Mouse (Mus musculus): ENCODE results near the gene Tmod1. TPM values are rescaled to one million over a fixed set of nuclear protein-coding genes. Genes with fewer than 3 reads are reported as not detected.
A peak's percentile ranks its signal among the peaks of the same experiment; 100 is the strongest.

The Tmod1 gene
- total and polyA plus RNA-seq, 2 experiments from 2014 or later, result 163 to 224 TPM

- WGBS, result 91% methylated on average over 2 of the region's 2 CpGs
- no peak for TF ChIP-seq EP300 (IDR thresholded peaks at IDR 0.05; ENCODE audit: low read depth)
- no peak for TF ChIP-seq CTCF (IDR thresholded peaks at IDR 0.05; ENCODE audit: low read depth)
- Histone ChIP-seq H3K4me2 (ENCODE audit: low read depth, low read length) (no peak overlapping the region), H3K36me3 (replicated peaks; ENCODE audit: control insufficient read depth, insufficient read depth, low read length) (peaks cover 55% of the 10 kb centered on the region), H3K4me1 (ENCODE audit: control insufficient read depth, insufficient read depth) (peaks cover 3% of the 10 kb centered on the region; the same call in 1 of the 2 replicates), H3K27ac (ENCODE audit: low read depth) (no peak overlapping the region), H3K27me3 (ENCODE audit: control insufficient read depth, insufficient read depth, low read length) (no peaks in the 10 kb centered on the region), H3K9ac (replicated peaks; ENCODE audit: low read depth, low read length) (no peak overlapping the region), H3K9me3 (replicated peaks; ENCODE audit: control insufficient read depth, low read length) (no peaks in the 10 kb centered on the region), H3K4me3 (ENCODE audit: low read depth, low read length) (no peak overlapping the region)
- DNase-seq (ENCODE audit: low spot score) (no peak), ATAC-seq (ENCODE audit: insufficient read depth, low read depth) (no peak)
These were observed 58.9 kb downstream of the Tmod1 start for GRCm38 (mm10) chr4:46097591-46097990.

- no peak overlapping the region for H3K4me3 ChIP-seq (ENCODE audit: low read depth, low read length)
- no peak overlapping the region for H3K9ac ChIP-seq (replicated peaks; ENCODE audit: low read depth, low read length)
- no peak for TF ChIP-seq EP300 (IDR thresholded peaks at IDR 0.05; ENCODE audit: low read depth)
- no peak for TF ChIP-seq CTCF (IDR thresholded peaks at IDR 0.05; ENCODE audit: low read depth)
- ATAC-seq (ENCODE audit: insufficient read depth, low read depth), result no peak
- no peak overlapping the region for H3K27ac ChIP-seq (ENCODE audit: low read depth)
- no peaks in the 10 kb centered on the region for H3K27me3 ChIP-seq (ENCODE audit: control insufficient read depth, insufficient read depth, low read length)
- 69% methylated on average over 9 of the region's 9 CpGs for WGBS
- H3K9me3 ChIP-seq (replicated peaks; ENCODE audit: control insufficient read depth, low read length), result no peaks in the 10 kb centered on the region
- H3K4me1 ChIP-seq (ENCODE audit: control insufficient read depth, insufficient read depth), result peaks cover 3% of the 10 kb centered on the region; the same call in 1 of the 2 replicates
- H3K4me2 ChIP-seq (ENCODE audit: low read depth, low read length), result no peak overlapping the region
- no peak for DNase-seq (ENCODE audit: low spot score)
- H3K36me3 ChIP-seq (replicated peaks; ENCODE audit: control insufficient read depth, insufficient read depth, low read length), result peaks cover 57% of the 10 kb centered on the region
These were observed 60.4 kb downstream of the Tmod1 start for GRCm38 (mm10) chr4:46099132-46099531.

- no peak overlapping the region for H3K4me3 ChIP-seq (ENCODE audit: low read depth, low read length)
- 0 out of 2 replicates have a peak, but pooled peaks cover 3% of the 10 kb centered on the region for H3K4me1 ChIP-seq (ENCODE audit: control insufficient read depth, insufficient read depth)
- no peaks in the 10 kb centered on the region for H3K27me3 ChIP-seq (ENCODE audit: control insufficient read depth, insufficient read depth, low read length)
- WGBS, result 31% methylated on average over 7 of the region's 7 CpGs
- no peak overlapping the region for H3K9ac ChIP-seq (replicated peaks; ENCODE audit: low read depth, low read length)
- TF ChIP-seq CTCF (IDR thresholded peaks at IDR 0.05; ENCODE audit: low read depth), result no peak
- no peak for TF ChIP-seq EP300 (IDR thresholded peaks at IDR 0.05; ENCODE audit: low read depth)
- H3K36me3 ChIP-seq (replicated peaks; ENCODE audit: control insufficient read depth, insufficient read depth, low read length), result peaks cover 65% of the 10 kb centered on the region
- H3K4me2 ChIP-seq (ENCODE audit: low read depth, low read length), result no peak overlapping the region
- H3K27ac ChIP-seq (ENCODE audit: low read depth), result peak overlapping the region; percentile 53
- DNase-seq (ENCODE audit: low spot score) (no peak), ATAC-seq (ENCODE audit: insufficient read depth, low read depth) (0 out of 2 replicates have a peak, but pooled peaks have one; percentile 0)
- no peaks in the 10 kb centered on the region for H3K9me3 ChIP-seq (replicated peaks; ENCODE audit: control insufficient read depth, low read length)
These were observed 61.8 kb downstream of the Tmod1 start for GRCm38 (mm10) chr4:46100539-46100938.

- peaks cover 59% of the 10 kb centered on the region for H3K36me3 ChIP-seq (replicated peaks; ENCODE audit: control insufficient read depth, insufficient read depth, low read length)
- 0 out of 2 replicates have a peak, but pooled peaks cover 3% of the 10 kb centered on the region for H3K4me1 ChIP-seq (ENCODE audit: control insufficient read depth, insufficient read depth)
- H3K4me3 ChIP-seq (ENCODE audit: low read depth, low read length), result no peak overlapping the region
- no peak overlapping the region; the same call in 1 of the 2 replicates for H3K27ac ChIP-seq (ENCODE audit: low read depth)
- H3K9ac ChIP-seq (replicated peaks; ENCODE audit: low read depth, low read length), result no peak overlapping the region
- TF ChIP-seq CTCF (IDR thresholded peaks at IDR 0.05; ENCODE audit: low read depth) (no peak), EP300 (IDR thresholded peaks at IDR 0.05; ENCODE audit: low read depth) (no peak)
- no peaks in the 10 kb centered on the region for H3K27me3 ChIP-seq (ENCODE audit: control insufficient read depth, insufficient read depth, low read length)
- no peaks in the 10 kb centered on the region for H3K9me3 ChIP-seq (replicated peaks; ENCODE audit: control insufficient read depth, low read length)
- H3K4me2 ChIP-seq (ENCODE audit: low read depth, low read length), result no peak overlapping the region
- 31% methylated on average over 14 of the region's 14 CpGs for WGBS
- DNase-seq (ENCODE audit: low spot score) (no peak), ATAC-seq (ENCODE audit: insufficient read depth, low read depth) (no peak)
These were observed 62.5 kb downstream of the Tmod1 start for GRCm38 (mm10) chr4:46101211-46101711.

GRCm38 (mm10) chr4:46102078-46102769 is 63.5 kb downstream of the Tmod1 start:
- ATAC-seq (ENCODE audit: insufficient read depth, low read depth) (peak; percentile 59), DNase-seq (ENCODE audit: low spot score) (peak; percentile 27)
- peaks cover 59% of the 10 kb centered on the region for H3K36me3 ChIP-seq (replicated peaks; ENCODE audit: control insufficient read depth, insufficient read depth, low read length)
- no peak overlapping the region for H3K9ac ChIP-seq (replicated peaks; ENCODE audit: low read depth, low read length)
- WGBS, result 75% methylated on average over 10 of the region's 10 CpGs
- H3K9me3 ChIP-seq (replicated peaks; ENCODE audit: control insufficient read depth, low read length), result no peaks in the 10 kb centered on the region
- H3K4me3 ChIP-seq (ENCODE audit: low read depth, low read length), result no peak overlapping the region
- 0 out of 2 replicates have a peak, but pooled peaks cover 3% of the 10 kb centered on the region for H3K4me1 ChIP-seq (ENCODE audit: control insufficient read depth, insufficient read depth)
- no peaks in the 10 kb centered on the region for H3K27me3 ChIP-seq (ENCODE audit: control insufficient read depth, insufficient read depth, low read length)
- no peak overlapping the region for H3K27ac ChIP-seq (ENCODE audit: low read depth)
- no peak overlapping the region for H3K4me2 ChIP-seq (ENCODE audit: low read depth, low read length)
- no peak for TF ChIP-seq CTCF (IDR thresholded peaks at IDR 0.05; ENCODE audit: low read depth)
- TF ChIP-seq EP300 (IDR thresholded peaks at IDR 0.05; ENCODE audit: low read depth), result no peak

Data from heart, postnatal 0 days (tissue).